Mouse (Mus musculus) liver, embryonic 11.5 days (tissue): ENCODE data around the gene Odf3l1. TPM values are rescaled to one million over a fixed set of nuclear protein-coding genes. Genes with fewer than 3 reads are reported as not detected.

Source experiments
- polyA plus RNA-seq: library from polyadenylated mRNA; unstranded; fragments of >200 nt; fragmentation: Nextera tagmentation; extraction: Ambion mirVana; gene quantifications from 2 replicates; pipeline ENCODE4 v1.2.1, GENCODE M21; 2014

The Odf3l1 gene
- polyA plus RNA-seq, 1 experiment from 2014 or later, result not detected

Other genes with a start within 250 kb of the Odf3l1 start
- 2.0 and 2.6 TPM in 2 replicates for gene Lingo1, start 68.2 kb downstream of the Odf3l1 start, polyA plus RNA-seq
- gene Cspg4, start 354 bp upstream of the Odf3l1 start, polyA plus RNA-seq, result 1.1 and 1.3 TPM in 2 replicates
- 3.8 and 3.9 TPM in 2 replicates for gene Snx33, start 63.7 kb upstream of the Odf3l1 start, polyA plus RNA-seq
- gene Imp3, start 72.8 kb upstream of the Odf3l1 start, polyA plus RNA-seq, result 105 and 110 TPM in 2 replicates
- 21.7 and 22.6 TPM in 2 replicates for gene Snupn, start 86.2 kb upstream of the Odf3l1 start, polyA plus RNA-seq
- 14.0 and 14.8 TPM in 2 replicates for gene Ptpn9, start 130.2 kb upstream of the Odf3l1 start, polyA plus RNA-seq
- gene Sin3a, start 207.4 kb upstream of the Odf3l1 start, polyA plus RNA-seq, result 37.1 and 37.8 TPM in 2 replicates